Mouse (Mus musculus): Measurements from ENCODE around the gene Prkn. TPM values are rescaled to one million over a fixed set of nuclear protein-coding genes. Genes with fewer than 3 reads are reported as not detected.

Prkn gene
- total and polyA plus RNA-seq, 3 experiments: 0.39 to 0.50 TPM; not detected in 1

GRCm38 (mm10) chr17:11705005-11705404 is 864.8 kb downstream of the Prkn start:
- H3K4me3 ChIP-seq (ENCODE audit: control insufficient read depth in 1 of 2, insufficient read depth in 1 of 2, low read depth in 2 of 2, low read length in 2 of 2): no peak overlapping the region
- TF ChIP-seq E2F4 (IDR thresholded peaks at IDR 0.05; ENCODE audit: borderline replicate concordance, low read depth, low read length): no peak
- no peak for TF ChIP-seq HCFC1 (IDR thresholded peaks at IDR 0.05; ENCODE audit: low read depth, low read length)
- no peak for TF ChIP-seq SIN3A (IDR thresholded peaks at IDR 0.05; ENCODE audit: low read length)
- TF ChIP-seq ETS1 (IDR thresholded peaks at IDR 0.05; ENCODE audit: low read depth, low read length): no peak
- TF ChIP-seq USF2 (IDR thresholded peaks at IDR 0.05; ENCODE audit: borderline replicate concordance in 1 of 2, insufficient read depth in 1 of 2, low read depth in 1 of 2, low read length in 2 of 2): no peak
- TF ChIP-seq ELF1 (IDR thresholded peaks at IDR 0.05; ENCODE audit: low read depth, low read length): no peak
- TF ChIP-seq EP300 (IDR thresholded peaks at IDR 0.05; ENCODE audit: low read depth in 1 of 2, low read length in 2 of 2): no peak

GRCm38 (mm10) chr17:11705761-11706160 is 865.6 kb downstream of the Prkn start:
- DNase-seq (ENCODE audit: low read depth, low spot score): no peak
- no peaks in the 10 kb centered on the region for H3K79me2 ChIP-seq (ENCODE audit: control insufficient read depth, insufficient read depth, low read length, poor library complexity)

More at GRCm38 (mm10) chr17:11705005-11705404, 864.8 kb downstream of the Prkn start:
- Histone ChIP-seq H3K27ac (ENCODE audit: control insufficient read depth, low read depth, low read length) (no peak overlapping the region), H3K36me3 (ENCODE audit: control insufficient read depth in 1 of 2, insufficient read depth in 2 of 2, low read length in 2 of 2) (no peaks in the 10 kb centered on the region), H3K4me1 (ENCODE audit: control insufficient read depth in 1 of 2, insufficient read depth in 2 of 2, low read length in 2 of 2) (no peaks in the 10 kb centered on the region), H3K9ac (ENCODE audit: control insufficient read depth, low read depth, low read length, poor library complexity, severe bottlenecking) (no peak overlapping the region), H3K27me3 (ENCODE audit: control insufficient read depth in 1 of 2, insufficient read depth in 2 of 2, low read length in 2 of 2) (peaks cover 3 to 5% of the 10 kb centered on the region in 2 experiments), H3K9me3 (replicated peaks; ENCODE audit: insufficient read depth, low read length) (no peaks in the 10 kb centered on the region), H3K79me2 (ENCODE audit: control insufficient read depth, insufficient read depth, low read length, poor library complexity) (no peaks in the 10 kb centered on the region)
- no peak for DNase-seq (ENCODE audit: low read depth, low spot score)

DNA sequence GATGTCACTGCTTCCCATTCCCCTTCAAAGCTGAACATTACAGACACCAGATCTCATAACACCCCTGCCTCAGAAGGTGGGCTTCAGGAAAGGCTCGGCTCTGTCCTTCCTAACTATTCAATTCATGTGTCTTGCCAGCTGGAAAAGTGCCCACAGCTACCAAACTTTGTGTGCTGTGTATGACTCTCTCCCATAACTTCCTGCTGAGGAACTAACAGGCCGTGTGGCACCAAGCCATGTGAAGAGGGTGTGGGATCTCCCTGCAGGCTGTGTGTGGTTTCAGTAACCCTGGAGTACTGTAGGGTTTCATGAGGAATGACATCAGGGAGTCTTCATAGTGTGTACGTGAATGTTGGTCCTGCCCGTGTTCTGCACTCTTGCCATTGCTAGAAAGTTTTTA is 871.9 kb downstream of the Prkn start:
- Histone ChIP-seq H3K9ac (ENCODE audit: control insufficient read depth, low read depth, low read length, poor library complexity, severe bottlenecking) (no peak overlapping the region), H3K27ac (ENCODE audit: control insufficient read depth, low read depth, low read length) (no peak overlapping the region), H3K27me3 (ENCODE audit: control insufficient read depth in 1 of 2, insufficient read depth in 2 of 2, low read length in 2 of 2) (peaks cover 0 to 2% of the 10 kb centered on the region in 2 experiments; a peak in 2 of 4 replicates), H3K9me3 (replicated peaks; ENCODE audit: insufficient read depth, low read length) (no peaks in the 10 kb centered on the region), H3K79me2 (ENCODE audit: control insufficient read depth, insufficient read depth, low read length, poor library complexity) (no peaks in the 10 kb centered on the region), H3K4me3 (ENCODE audit: control insufficient read depth in 1 of 2, insufficient read depth in 1 of 2, low read depth in 2 of 2, low read length in 2 of 2) (no peak overlapping the region), H3K36me3 (ENCODE audit: control insufficient read depth in 1 of 2, insufficient read depth in 2 of 2, low read length in 2 of 2) (no peaks in the 10 kb centered on the region), H3K4me1 (ENCODE audit: control insufficient read depth in 1 of 2, insufficient read depth in 2 of 2, low read length in 2 of 2) (no peaks in the 10 kb centered on the region)
- no peak for TF ChIP-seq ELF1 (IDR thresholded peaks at IDR 0.05; ENCODE audit: low read depth, low read length)
- no peak for TF ChIP-seq BHLHE40 (IDR thresholded peaks at IDR 0.05; ENCODE audit: borderline replicate concordance, low read depth, low read length)
- no peak for TF ChIP-seq POLR2AphosphoS2 (IDR thresholded peaks at IDR 0.05; ENCODE audit: low read length)
- TF ChIP-seq RAD21 (IDR thresholded peaks at IDR 0.05; ENCODE audit: low read depth, low read length): no peak
- no peak for DNase-seq (ENCODE audit: low read depth, low spot score)

More at GRCm38 (mm10) chr17:11705761-11706160, 865.6 kb downstream of the Prkn start:
- no peak overlapping the region for H3K9ac ChIP-seq (ENCODE audit: control insufficient read depth, low read depth, low read length, poor library complexity, severe bottlenecking)
- no peaks in the 10 kb centered on the region for H3K36me3 ChIP-seq (ENCODE audit: control insufficient read depth in 1 of 2, insufficient read depth in 2 of 2, low read length in 2 of 2)
- H3K27me3 ChIP-seq (ENCODE audit: control insufficient read depth in 1 of 2, insufficient read depth in 2 of 2, low read length in 2 of 2): peaks cover 5 to 6% of the 10 kb centered on the region in 2 experiments
- no peak overlapping the region for H3K27ac ChIP-seq (ENCODE audit: control insufficient read depth, low read depth, low read length)
- no peaks in the 10 kb centered on the region for H3K9me3 ChIP-seq (replicated peaks; ENCODE audit: insufficient read depth, low read length)
- TF ChIP-seq ZKSCAN1 (IDR thresholded peaks at IDR 0.05; ENCODE audit: low read depth, low read length) (no peak), MAX (IDR thresholded peaks at IDR 0.05; ENCODE audit: low read length) (no peak), GATA1 (IDR thresholded peaks at IDR 0.05; ENCODE audit: low read depth, low read length) (no peak), MAFK (IDR thresholded peaks at IDR 0.05; ENCODE audit: borderline replicate concordance, low read depth, low read length) (no peak), ZC3H11A (IDR thresholded peaks at IDR 0.05; ENCODE audit: low read depth, low read length) (no peak), USF2 (IDR thresholded peaks at IDR 0.05; ENCODE audit: borderline replicate concordance in 1 of 2, insufficient read depth in 1 of 2, low read depth in 1 of 2, low read length in 2 of 2) (no peak), CHD1 (IDR thresholded peaks at IDR 0.05; ENCODE audit: low read depth, low read length) (no peak), MEF2A (IDR thresholded peaks at IDR 0.05; ENCODE audit: extremely low read depth, insufficient replicate concordance, low read depth, low read length, poor library complexity, severe bottlenecking) (no peak), CHD2 (IDR thresholded peaks at IDR 0.05; ENCODE audit: low read length) (no peak), SMC3 (IDR thresholded peaks at IDR 0.05; ENCODE audit: low read depth, low read length) (no peak), SIN3A (IDR thresholded peaks at IDR 0.05; ENCODE audit: low read length) (no peak), MAZ (IDR thresholded peaks at IDR 0.05; ENCODE audit: low read depth, low read length) (no peak), NELFE (IDR thresholded peaks at IDR 0.05; ENCODE audit: low read depth, low read length) (no peak)
- no peaks in the 10 kb centered on the region for H3K4me1 ChIP-seq (ENCODE audit: control insufficient read depth in 1 of 2, insufficient read depth in 2 of 2, low read length in 2 of 2)
- H3K4me3 ChIP-seq (ENCODE audit: control insufficient read depth in 1 of 2, insufficient read depth in 1 of 2, low read depth in 2 of 2, low read length in 2 of 2): no peak overlapping the region

Measured in MEL (cell line).